Comparison of ENCODE assay signal across 7 mouse cellular contexts in genomic region chr7:45783511-45784091, GRCm38 (mm10). TPM values are rescaled to one million over a fixed set of nuclear protein-coding genes. Genes with fewer than 3 reads are reported as not detected.
DNase-seq lines count a peak whose midpoint lies in the region; ATAC-seq and TF ChIP-seq lines count a peak whose summit lies in the region.

Gene Lmtk3, plus strand, starts transcription at chr7:45783738.

- H3K4me2 ChIP-seq in embryonic facial prominence, embryonic 15.5 days (replicated peaks), result peak within 1 kb of the TSS; percentile 96
- peak within 1 kb of the TSS; percentile 68 for H3K4me2 ChIP-seq in hindbrain, embryonic 14.5 days (replicated peaks)

- no peaks in the 10 kb centered on the region for H3K79me2 ChIP-seq in macrophage (ENCODE audit: inconsistent target)

- H3K9ac ChIP-seq in embryonic facial prominence, embryonic 15.5 days, result peak within 1 kb of the TSS; percentile 21
- H3K9ac ChIP-seq in hindbrain, embryonic 14.5 days, result peak within 1 kb of the TSS; percentile 96

- no peak for TF ChIP-seq CTCF in bone marrow, adult 2 months (IDR thresholded peaks at IDR 0.05; ENCODE audit: control insufficient read depth, insufficient read depth, low read length)

- 1% methylated on average over 38 of the region's 38 CpGs for WGBS in bone marrow, adult 2 months
- under 1% methylated on average over 38 of the region's 38 CpGs for WGBS in embryonic facial prominence, embryonic 15.5 days
- 0% methylated on average over 38 of the region's 38 CpGs for WGBS in hindbrain, embryonic 14.5 days
- 3% methylated on average over 32 of the region's 38 CpGs for WGBS in macrophage (ENCODE audit: missing documents)

- DNase-seq in MN1 (ENCODE audit: low spot score), result peak; percentile 74
- peak; percentile 74 for DNase-seq in hindbrain, embryonic 14.5 days (ENCODE audit: low spot score)
- peak; percentile 66 to 82 for DNase-seq in left cerebral cortex, adult 9 months (ENCODE audit: low spot score in 2 of 2)
- peak; percentile 80 to 85 for DNase-seq in right cerebral cortex, postnatal 36 days (ENCODE audit: low spot score in 2 of 2)

- H3K4me3 ChIP-seq in bone marrow, adult 2 months (replicated peaks; ENCODE audit: control insufficient read depth, low read depth, low read length), result peak within 1 kb of the TSS; percentile 68
- H3K4me3 ChIP-seq in embryonic facial prominence, embryonic 15.5 days (replicated peaks), result peak within 1 kb of the TSS; percentile 66
- H3K4me3 ChIP-seq in hindbrain, embryonic 14.5 days (replicated peaks; ENCODE audit: low read length), result peak within 1 kb of the TSS; percentile 85
- H3K4me3 ChIP-seq in macrophage (ENCODE audit: inconsistent target), result peak within 1 kb of the TSS; percentile 17; the same call in 1 of the 2 replicates

- no peaks in the 10 kb centered on the region for H3K9me3 ChIP-seq in embryonic facial prominence, embryonic 15.5 days (replicated peaks)
- no peaks in the 10 kb centered on the region for H3K9me3 ChIP-seq in hindbrain, embryonic 14.5 days (ENCODE audit: control insufficient read depth, low read length)

- peaks cover 2% of the 10 kb centered on the region for H3K4me1 ChIP-seq in bone marrow, adult 2 months (ENCODE audit: control insufficient read depth, insufficient read depth, low read length)
- peaks cover 43% of the 10 kb centered on the region for H3K4me1 ChIP-seq in embryonic facial prominence, embryonic 15.5 days
- H3K4me1 ChIP-seq in hindbrain, embryonic 14.5 days (replicated peaks; ENCODE audit: control insufficient read depth, insufficient read depth, low read length), result peaks cover 21% of the 10 kb centered on the region

- H3K27me3 ChIP-seq in embryonic facial prominence, embryonic 15.5 days, result peaks cover 8% of the 10 kb centered on the region; the same call in 1 of the 2 replicates
- H3K27me3 ChIP-seq in hindbrain, embryonic 14.5 days (ENCODE audit: control insufficient read depth, insufficient read depth, low read length), result no peaks in the 10 kb centered on the region

- H3K27ac ChIP-seq in bone marrow, adult 2 months (ENCODE audit: control insufficient read depth, insufficient read depth, low read depth, low read length, poor library complexity), result no peak within 1 kb of the TSS
- no peak within 1 kb of the TSS; the same call in 1 of the 2 replicates for H3K27ac ChIP-seq in embryonic facial prominence, embryonic 15.5 days (replicated peaks)
- peak within 1 kb of the TSS; percentile 99 for H3K27ac ChIP-seq in hindbrain, embryonic 14.5 days
- H3K27ac ChIP-seq in macrophage, result no peak within 1 kb of the TSS

- TF ChIP-seq POLR2A in bone marrow, adult 2 months (IDR thresholded peaks at IDR 0.05; ENCODE audit: borderline replicate concordance, control insufficient read depth, low read depth, low read length), result no peak

- ATAC-seq in embryonic facial prominence, embryonic 15.5 days (ENCODE audit: insufficient number of reproducible peaks, low FRiP score, low TSS enrichment, low read depth), result peak; percentile 26; the same call in 1 of the 2 replicates
- ATAC-seq in hindbrain, embryonic 14.5 days (ENCODE audit: low FRiP score), result peak; percentile 54

- H3K36me3 ChIP-seq in embryonic facial prominence, embryonic 15.5 days, result no peaks in the 10 kb centered on the region
- peaks cover 15% of the 10 kb centered on the region for H3K36me3 ChIP-seq in hindbrain, embryonic 14.5 days (replicated peaks; ENCODE audit: control insufficient read depth, insufficient read depth)
- H3K36me3 ChIP-seq in macrophage (ENCODE audit: inconsistent target), result no peaks in the 10 kb centered on the region

RNA-seq across cellular contexts. Expression of gene Lmtk3, which starts in this region (rescaled TPM):
- not detected in 2 replicates for polyA plus RNA-seq in bone marrow, adult 2 months (2011; ENCODE audit: insufficient read depth, insufficient read length, low replicate concordance, missing spikeins)
- polyA plus RNA-seq in embryonic facial prominence, embryonic 15.5 days (2015; fragmentation: Nextera tagmentation; extraction: Ambion mirVana), result 1.9 TPM in 2 replicates
- polyA plus RNA-seq in hindbrain, embryonic 14.5 days (2014; fragmentation: Nextera tagmentation; extraction: Ambion mirVana), result 20.9 and 23.6 TPM in 2 replicates
- total RNA-seq in macrophage (2018; cell fraction: chromatin; rRNA removed), result 1 to 10 TPM in 1 of 26 experiments, under 1 TPM in 5, not detected in 20; 0.16 to 1.1 (median 0.24) TPM
- total RNA-seq in macrophage (2018; cell fraction: cytosol; rRNA removed), result under 1 TPM in 14 of 26 experiments, not detected in 12; under 0.01 to 0.06 (median 0.04) TPM
- total RNA-seq in macrophage (2018; cell fraction: nucleus; rRNA removed), result under 1 TPM in 3 of 26 experiments, not detected in 23; 0.10 to 0.36 (median 0.12) TPM
- polyA plus RNA-seq in macrophage (2018), result 0.04 to 0.06 TPM in 2 of 3 replicates, not detected in the other

Comparison
In these comparisons a context has a peak if more than half of its experiments do, and no peak if none do; other contexts are left out.
1. H3K4me3 ChIP-seq: peak in every context shown above with its lines; median percentile 85 in hindbrain, embryonic 14.5 days; 68 in bone marrow, adult 2 months; 66 in embryonic facial prominence, embryonic 15.5 days; 17 in macrophage.